Mouse (Mus musculus) embryonic facial prominence, embryonic 11.5 days (tissue): Measurements from ENCODE around the gene Fam174b. TPM values are rescaled to one million over a fixed set of nuclear protein-coding genes. Genes with fewer than 3 reads are reported as not detected.

Experiments
- ATAC-seq: fragments of 200-750 bp; cut with Nextera tagmentation; replicated peaks from 2 replicates; pipeline ENCODE4 v1.8.0; 2017; ENCODE audit warnings: low read depth; ENCODE audit not compliant: insufficient number of reproducible peaks, low FRiP score, low TSS enrichment
- DNase-seq: peaks from one replicate; pipeline ENCODE4 v3.0.0-alpha.2; 2015; ENCODE audit warnings: low spot score
- H3K27ac ChIP-seq: fragments of 300-500 bp; sonication (generic); replicated peaks from 2 replicates; pipeline ENCODE4 v1.5.1; 2014; ENCODE audit warnings: mild to moderate bottlenecking, low read depth, low read length, control low read depth
- H3K27me3 ChIP-seq: fragments of 300-500 bp; sonication (generic); 2 replicates; pipeline ENCODE4 v1.6.1; 2014; ENCODE audit warnings: mild to moderate bottlenecking, low read length, moderate library complexity, mixed read lengths; ENCODE audit not compliant: control insufficient read depth, insufficient read depth
- H3K36me3 ChIP-seq: fragments of 300-500 bp; sonication (generic); replicated peaks from 2 replicates; pipeline ENCODE4 v1.6.1; 2014; ENCODE audit warnings: low read depth, mild to moderate bottlenecking, low read length, moderate library complexity, mixed read lengths; ENCODE audit not compliant: control insufficient read depth, insufficient read depth
- H3K4me1 ChIP-seq: fragments of 300-500 bp; sonication (generic); 2 replicates; pipeline ENCODE4 v1.6.1; 2014; ENCODE audit warnings: low read length, mixed read lengths; ENCODE audit not compliant: control insufficient read depth, insufficient read depth
- H3K4me2 ChIP-seq: fragments of 300-500 bp; sonication (generic); 2 replicates; pipeline ENCODE4 v1.6.1; 2014; ENCODE audit warnings: low read depth, mild to moderate bottlenecking, control low read depth, low read length, moderate library complexity
- H3K4me3 ChIP-seq: fragments of 300-500 bp; sonication (generic); 2 replicates; pipeline ENCODE4 v1.5.1; 2014; ENCODE audit warnings: low read depth, low read length, control low read depth
- H3K9ac ChIP-seq: fragments of 300-500 bp; sonication (generic); replicated peaks from 2 replicates; pipeline ENCODE4 v1.6.1; 2014; ENCODE audit warnings: mild to moderate bottlenecking, control low read depth, low read length
- H3K9me3 ChIP-seq: fragments of 300-500 bp; sonication (generic); replicated peaks from 2 replicates; pipeline ENCODE4 v1.6.1; 2016; ENCODE audit warnings: mild to moderate bottlenecking, low read length, inconsistent platforms, mixed read lengths; ENCODE audit not compliant: control insufficient read depth
- WGBS: fragments of 180-500 bp; shearing (Covaris S2); extraction: QIAGEN DNeasy Blood & Tissue Kit; methylation state at CpG from one replicate; pipeline ENCODE4 v1.1.7; 2014; 5-methylcytosine and 5-hydroxymethylcytosine counted together
- polyA plus RNA-seq: library from polyadenylated mRNA; unstranded; fragments of >200 nt; fragmentation: Nextera tagmentation; extraction: Ambion mirVana; gene quantifications from 2 replicates; pipeline ENCODE4 v1.2.1, GENCODE M21; 2014

The Fam174b gene
- polyA plus RNA-seq, 1 experiment from 2014 or later = 34.4 TPM

DNA sequence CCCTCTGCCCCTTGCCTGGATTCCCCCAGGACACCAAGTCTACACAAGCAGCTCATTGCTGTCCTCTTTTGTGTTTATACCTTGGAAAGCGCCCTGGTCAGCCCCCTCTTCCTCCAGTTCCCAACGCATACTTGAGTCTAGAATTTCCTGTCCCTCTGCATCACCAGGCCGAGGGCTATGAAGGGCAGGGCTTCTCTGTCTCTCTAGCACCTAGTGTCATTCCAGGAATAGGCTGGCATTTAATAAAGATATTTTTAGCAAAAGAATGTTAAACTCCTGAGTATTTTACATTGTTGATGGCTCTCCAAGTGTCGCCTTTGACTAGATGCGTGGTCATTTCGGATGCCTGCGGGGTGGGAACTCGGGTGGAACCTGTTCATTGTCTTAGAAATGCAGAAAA lies 3.0 kb downstream of the Fam174b start:
- Histone ChIP-seq H3K27me3 (peaks cover 4% of the 10 kb centered on the region), H3K4me3 (no peak overlapping the region), H3K9me3 (no peaks in the 10 kb centered on the region), H3K9ac (no peak overlapping the region), H3K36me3 (no peaks in the 10 kb centered on the region), H3K27ac (no peak overlapping the region), H3K4me2 (no peak overlapping the region), H3K4me1 (peaks cover 3% of the 10 kb centered on the region; the same call in 1 of the 2 replicates)
- 81% methylated on average over 8 of the region's 8 CpGs for WGBS
- DNase-seq (no peak), ATAC-seq (no peak)

DNA sequence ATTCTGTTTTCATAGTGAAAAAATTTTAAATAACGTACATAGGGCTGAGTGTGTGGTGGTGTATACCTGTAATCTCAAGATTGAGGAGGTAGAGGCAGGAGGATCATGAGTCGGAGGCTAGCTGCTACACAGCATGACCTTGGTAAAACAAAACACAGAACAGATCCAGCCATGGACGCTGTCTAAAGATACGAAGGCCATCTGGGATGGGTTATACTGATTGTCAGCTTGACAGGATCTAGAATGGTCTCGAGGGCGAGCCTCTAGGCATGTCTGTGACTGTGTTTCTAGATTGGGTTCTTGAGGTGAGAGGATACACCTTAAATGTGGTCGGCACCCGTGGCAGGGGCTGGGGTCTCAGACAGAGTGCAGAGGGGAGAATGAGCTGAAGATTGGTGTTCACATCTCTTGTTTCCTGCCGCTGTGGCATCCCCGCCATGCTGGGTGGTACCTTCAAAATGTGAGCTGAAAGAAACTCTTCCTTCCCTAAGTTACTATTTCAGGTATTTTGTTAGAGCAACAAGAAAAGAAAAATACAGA lies 3.8 kb downstream of the Fam174b start:
- no peak for ATAC-seq
- no peak overlapping the region for H3K4me3 ChIP-seq
- no peak for DNase-seq
- no peaks in the 10 kb centered on the region for H3K36me3 ChIP-seq
- H3K9me3 ChIP-seq = no peaks in the 10 kb centered on the region
- peaks cover 3% of the 10 kb centered on the region; the same call in 1 of the 2 replicates for H3K4me1 ChIP-seq
- H3K4me2 ChIP-seq = no peak overlapping the region
- H3K27me3 ChIP-seq = peaks cover 4% of the 10 kb centered on the region
- no peak overlapping the region for H3K27ac ChIP-seq
- no peak overlapping the region for H3K9ac ChIP-seq
- WGBS = 68% methylated on average over 10 of the region's 10 CpGs

DNA sequence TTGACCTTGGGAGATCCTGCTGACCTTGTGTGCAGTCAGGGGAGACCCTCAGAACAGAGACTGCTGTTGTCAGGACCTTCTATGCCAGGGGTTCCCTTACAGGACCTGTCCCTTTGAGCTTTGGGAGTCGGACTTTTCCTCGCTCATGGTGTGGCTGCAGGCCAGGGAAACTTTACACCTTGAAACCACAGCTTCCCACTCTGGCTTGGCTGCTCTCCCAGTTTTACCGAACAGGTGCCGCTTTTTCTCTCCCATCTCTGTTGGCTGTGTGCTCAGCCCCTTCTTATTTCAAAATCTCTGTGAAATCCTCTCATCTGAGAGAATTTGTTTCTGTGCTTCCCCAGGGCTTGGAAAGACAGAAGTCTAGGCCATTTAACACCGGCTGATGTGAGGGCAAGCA lies 5.8 kb downstream of the Fam174b start:
- peaks cover 3% of the 10 kb centered on the region; the same call in 1 of the 2 replicates for H3K4me1 ChIP-seq
- H3K4me2 ChIP-seq = no peak overlapping the region
- no peaks in the 10 kb centered on the region for H3K9me3 ChIP-seq
- DNase-seq = no peak
- H3K27me3 ChIP-seq = peaks cover 4% of the 10 kb centered on the region
- no peak overlapping the region for H3K9ac ChIP-seq
- no peak overlapping the region for H3K4me3 ChIP-seq
- no peak overlapping the region for H3K27ac ChIP-seq
- 74% methylated on average over 5 of the region's 5 CpGs for whole genome bisulfite sequencing
- ATAC-seq = no peak
- H3K36me3 ChIP-seq = no peaks in the 10 kb centered on the region

- Histone ChIP-seq H3K9me3 (no peaks in the 10 kb centered on the region), H3K36me3 (no peaks in the 10 kb centered on the region), H3K27ac (no peak overlapping the region), H3K4me2 (no peak overlapping the region), H3K4me1 (peaks cover 1% of the 10 kb centered on the region; the same call in 1 of the 2 replicates), H3K4me3 (no peak overlapping the region), H3K9ac (no peak overlapping the region), H3K27me3 (no peaks in the 10 kb centered on the region)
- 64% methylated on average over 4 of the region's 4 CpGs for WGBS
- ATAC-seq = no peak
- no peak for DNase-seq
These were observed 6.7 kb downstream of the Fam174b start for GRCm38 (mm10) chr7:73746836-73747235.

DNA sequence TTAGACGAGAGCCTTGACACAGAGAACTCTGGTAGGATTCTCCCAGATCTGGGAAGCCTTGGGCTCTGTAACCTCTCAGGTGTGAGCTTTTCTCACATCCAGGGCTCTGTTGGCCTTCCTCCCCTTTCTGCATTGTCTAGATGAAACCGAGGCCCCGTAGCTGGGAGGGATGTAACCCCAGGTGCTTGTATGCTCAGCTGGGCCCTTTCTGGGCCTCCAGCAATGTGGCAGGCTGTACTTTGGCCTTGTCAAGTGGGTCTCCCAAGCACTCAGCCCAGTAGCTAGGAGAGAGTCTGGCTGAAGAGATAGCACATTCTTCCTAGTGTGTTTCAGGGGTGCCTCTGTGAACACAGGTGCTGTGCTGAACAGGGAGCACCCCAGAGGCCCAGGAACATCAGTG lies 7.4 kb downstream of the Fam174b start:
- Histone ChIP-seq H3K4me2 (no peak overlapping the region), H3K4me1 (no peaks in the 10 kb centered on the region), H3K9me3 (no peaks in the 10 kb centered on the region), H3K9ac (no peak overlapping the region), H3K27ac (no peak overlapping the region), H3K27me3 (no peaks in the 10 kb centered on the region), H3K36me3 (no peaks in the 10 kb centered on the region), H3K4me3 (no peak overlapping the region)
- 94% methylated on average over 3 of the region's 3 CpGs for WGBS
- no peak for ATAC-seq
- DNase-seq = no peak

GRCm38 (mm10) chr7:73748437-73749108 lies 8.5 kb downstream of the Fam174b start:
- Histone ChIP-seq H3K4me1 (no peaks in the 10 kb centered on the region), H3K27ac (no peak overlapping the region), H3K36me3 (no peaks in the 10 kb centered on the region), H3K4me3 (no peak overlapping the region), H3K9me3 (no peaks in the 10 kb centered on the region), H3K9ac (no peak overlapping the region), H3K27me3 (no peaks in the 10 kb centered on the region), H3K4me2 (no peak overlapping the region)
- DNase-seq (no peak), ATAC-seq (no peak)
- WGBS = 80% methylated on average over 5 of the region's 5 CpGs

DNA sequence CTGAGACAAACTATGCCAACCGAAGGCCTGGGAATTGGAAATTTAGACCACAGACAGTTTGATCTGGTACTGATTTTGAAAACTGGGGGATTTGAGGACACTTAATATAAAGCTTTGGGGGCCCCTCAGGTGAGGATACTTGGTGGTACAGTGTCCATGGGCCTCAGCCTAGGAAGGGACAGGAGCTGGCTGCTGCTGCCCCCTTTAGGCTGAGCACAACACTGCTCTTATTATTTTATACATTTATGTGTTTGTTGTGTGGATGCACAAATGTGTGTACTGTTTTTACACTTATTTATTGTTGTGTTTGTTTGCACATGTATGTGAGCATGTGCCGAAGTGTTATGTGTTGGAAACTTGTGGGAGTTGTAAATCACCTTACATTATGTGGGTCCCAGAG lies 9.2 kb downstream of the Fam174b start:
- Histone ChIP-seq H3K27me3 (no peaks in the 10 kb centered on the region), H3K4me3 (no peak overlapping the region), H3K9ac (no peak overlapping the region), H3K36me3 (no peaks in the 10 kb centered on the region), H3K27ac (no peak overlapping the region), H3K4me2 (no peak overlapping the region), H3K4me1 (no peaks in the 10 kb centered on the region), H3K9me3 (no peaks in the 10 kb centered on the region)
- WGBS = 83% methylated on average over 2 of the region's 2 CpGs
- DNase-seq (no peak), ATAC-seq (no peak)

DNA sequence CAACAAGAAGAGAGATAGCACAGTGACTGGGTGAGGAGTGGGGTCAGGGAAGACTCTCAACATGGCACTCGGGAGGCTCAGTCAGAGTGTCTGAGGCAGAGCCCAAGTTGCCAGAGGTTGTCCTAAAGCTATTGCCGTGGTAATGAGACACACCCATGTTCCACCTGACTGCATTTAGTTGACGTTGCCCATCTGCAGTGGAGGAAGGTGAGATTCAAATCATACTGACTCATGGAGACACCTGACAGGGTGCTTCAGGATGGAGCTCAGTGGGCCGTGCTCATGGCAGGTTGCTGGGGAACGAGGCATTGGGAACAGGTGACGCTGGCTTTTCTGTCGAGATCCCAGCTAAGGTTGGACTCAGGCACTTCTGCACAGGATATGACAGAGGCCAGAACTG lies 9.9 kb downstream of the Fam174b start:
- 87% methylated on average over 7 of the region's 7 CpGs for WGBS
- DNase-seq = no peak
- Histone ChIP-seq H3K27ac (no peak overlapping the region), H3K36me3 (no peaks in the 10 kb centered on the region), H3K4me2 (no peak overlapping the region), H3K27me3 (no peaks in the 10 kb centered on the region), H3K4me3 (no peak overlapping the region), H3K4me1 (no peaks in the 10 kb centered on the region), H3K9ac (no peak overlapping the region), H3K9me3 (no peaks in the 10 kb centered on the region)
- ATAC-seq = no peak
